Mouse (Mus musculus) CH12.LX (cell line): ENCODE measurements around the gene Bzw1.

Experiments used
- BHLHE40 ChIP-seq: IDR thresholded peaks from 2 replicates; pipeline ENCODE4 v1.6.1; 2011; ENCODE audit warnings: mild to moderate bottlenecking, low read depth, low read length, improper control_type of control experiment
- CTCF ChIP-seq, 2 experiments: IDR thresholded peaks in 1 of 2; conservative IDR thresholded peaks in 1 of 2; 2 replicates each; pipeline ENCODE4 v1.5.1; 2011 to 2012; ENCODE audit warnings: low read depth in 2 of 2, low read length in 2 of 2, improper control_type of control experiment in 1 of 2, inconsistent platforms in 1 of 2, mild to moderate bottlenecking in 1 of 2, moderate library complexity in 1 of 2
- MEF2A ChIP-seq: IDR thresholded peaks from 2 replicates; pipeline ENCODE4 v1.6.1; 2014; ENCODE audit warnings: low read depth, mild to moderate bottlenecking, inconsistent platforms, low read length, improper control_type of control experiment, borderline replicate concordance
- NELFE ChIP-seq: IDR thresholded peaks from 2 replicates; pipeline ENCODE4 v1.6.1; 2011; ENCODE audit warnings: low read depth, low read length, improper control_type of control experiment
- USF2 ChIP-seq: conservative IDR thresholded peaks from 2 replicates; pipeline ENCODE4 v1.6.1; 2011; ENCODE audit warnings: low read depth, low read length, improper control_type of control experiment
- ZNF384 ChIP-seq: IDR thresholded peaks from 2 replicates; pipeline ENCODE4 v1.6.1; 2012; ENCODE audit warnings: low read depth, low read length, improper control_type of control experiment, inconsistent platforms

GRCm38 (mm10) chr1:58365829-58366228, 26.9 kb upstream of the Bzw1 start:
- TF ChIP-seq CTCF (conservative IDR thresholded peaks at IDR 0.05 in 1 of 2, IDR thresholded peaks at IDR 0.05 in 1 of 2; ENCODE audit: low read depth in 2 of 2, low read length in 2 of 2) = no peak
- no peak for TF ChIP-seq ZNF384
- TF ChIP-seq MEF2A = no peak
- TF ChIP-seq NELFE = no peak
- TF ChIP-seq USF2 = no peak
- no peak for TF ChIP-seq BHLHE40
